Mouse (Mus musculus): ENCODE data around the gene Dnal1. TPM values are rescaled to one million over a fixed set of nuclear protein-coding genes. Genes with fewer than 3 reads are reported as not detected.

Dnal1 gene
- total RNA-seq, 2 experiments from 2014 or later: 90.2 to 94.7 TPM

Other genes with a start within 250 kb of the Dnal1 start
- 10 to 100 TPM; 69.9 to 76.2 TPM for gene Numb, start 192.4 kb upstream of the Dnal1 start, total RNA-seq (2021)
- 10 to 100 TPM; 18.0 to 20.1 TPM for gene Riox1, start 163.8 kb upstream of the Dnal1 start, total RNA-seq (2021)
- not detected for gene Heatr4, start 129.5 kb upstream of the Dnal1 start, total RNA-seq (2021)
- gene Acot2, start 126.5 kb upstream of the Dnal1 start, total RNA-seq (2021): 10 to 100 TPM in 1 of 2 experiments, 1 to 10 TPM in 1; 9.9 to 10.9 TPM
- 10 to 100 TPM; 15.4 to 17.8 TPM for gene Acot1, start 104.9 kb upstream of the Dnal1 start, total RNA-seq (2021)
- 1 to 10 TPM; 2.4 to 2.7 TPM for gene Acot4, start 76.0 kb upstream of the Dnal1 start, total RNA-seq (2021)
- gene Gm49366, start 75.4 kb upstream of the Dnal1 start, total RNA-seq (2021): 1 to 10 TPM in 1 of 2 experiments, not detected in 1; 1.5 TPM
- 1 to 10 TPM; 3.0 to 3.8 TPM for gene Acot3, start 62.2 kb upstream of the Dnal1 start, total RNA-seq (2021)
- 1 to 10 TPM; 5.7 to 6.6 TPM for gene Acot5, start 45.0 kb upstream of the Dnal1 start, total RNA-seq (2021)
- gene Acot6, start 13.7 kb upstream of the Dnal1 start, total RNA-seq (2021): 1 to 10 TPM; 4.3 TPM
- gene Pnma1, start 34.1 kb downstream of the Dnal1 start, total RNA-seq (2021): 1 to 10 TPM; 4.2 to 6.9 TPM
- 10 to 100 TPM; 18.2 to 19.8 TPM for gene Elmsan1, start 104.5 kb downstream of the Dnal1 start, total RNA-seq (2021)
- 10 to 100 TPM; 34.1 to 43.7 TPM for gene Ptgr2, start 170.9 kb downstream of the Dnal1 start, total RNA-seq (2021)
- 10 to 100 TPM; 33.4 to 37.1 TPM for gene Zfp410, start 202.5 kb downstream of the Dnal1 start, total RNA-seq (2021)
- 10 to 100 TPM; 26.0 to 26.8 TPM for gene Coq6, start 247.3 kb downstream of the Dnal1 start, total RNA-seq (2021)
- gene Fam161b, start 247.5 kb downstream of the Dnal1 start, total RNA-seq (2021): 10 to 100 TPM; 11.9 to 14.8 TPM